Mouse (Mus musculus) erythroid progenitor cell, adult 5-6 weeks (primary cell): ENCODE results near the gene Clec9a. TPM values are rescaled to one million over a fixed set of nuclear protein-coding genes. Genes with fewer than 3 reads are reported as not detected.

Source experiments
- ATAC-seq: replicated peaks from 2 replicates; pipeline ENCODE4 v1.8.0; 2016; ENCODE audit warnings: moderate number of reproducible peaks, mild to moderate bottlenecking, moderate TSS enrichment, inconsistent platforms; ENCODE audit not compliant: poor library complexity, low FRiP score, severe bottlenecking
- total RNA-seq, 2 experiments: library from RNA; stranded (forward) in 1 of 2; stranded (reverse) in 1 of 2; fragments of 150-400 nt in 1 of 2; fragments of 186-747, 209-891 nt in 1 of 2; gene quantifications; 2 replicates each; pipeline versions ENCODE4 v1.2.3 to v1.2.4; 2015 to 2017; ENCODE audit warnings: low replicate concordance in 2 of 2

The Clec9a gene
- total RNA-seq (2015; ENCODE audit: low replicate concordance): 0.72 TPM in 1 of 2 replicates, not detected in the other
- total RNA-seq (2017; ENCODE audit: low replicate concordance): 0.13 TPM in 1 of 2 replicates, not detected in the other

- no peak for ATAC-seq
Measured at GRCm38 (mm10) chr6:129408562-129408961, at the start of gene Clec9a. Gene Clec9a (plus strand): TSS chr6:129408862.

GRCm38 (mm10) chr6:129359515-129359914, 49.1 kb upstream of the Clec9a start:
- ATAC-seq: no peak

GRCm38 (mm10) chr6:129363942-129364341, 44.7 kb upstream of the Clec9a start:
- no peak for ATAC-seq

GRCm38 (mm10) chr6:129365959-129366359, 42.7 kb upstream of the Clec9a start:
- ATAC-seq: peak; percentile 52

GRCm38 (mm10) chr6:129369374-129370132, 39.1 kb upstream of the Clec9a start:
- ATAC-seq: no peak

- ATAC-seq: no peak
Measured at GRCm38 (mm10) chr6:129374937-129375471, 33.7 kb upstream of the Clec9a start.

GRCm38 (mm10) chr6:129380454-129380853, 28.2 kb upstream of the Clec9a start:
- no peak for ATAC-seq

- no peak for ATAC-seq
Measured at GRCm38 (mm10) chr6:129381736-129382135, 26.9 kb upstream of the Clec9a start.

- ATAC-seq: no peak
Measured at GRCm38 (mm10) chr6:129383466-129383865, 25.2 kb upstream of the Clec9a start.

- ATAC-seq: no peak
Measured at GRCm38 (mm10) chr6:129385000-129385399, 23.7 kb upstream of the Clec9a start.

GRCm38 (mm10) chr6:129385774-129386173, 22.9 kb upstream of the Clec9a start, which contains the start of gene Clec12b:
Gene Clec12b (minus strand): TSS chr6:129385874.
- ATAC-seq: no peak

GRCm38 (mm10) chr6:129393087-129393720, 15.5 kb upstream of the Clec9a start:
- no peak for ATAC-seq

GRCm38 (mm10) chr6:129393732-129394131, 14.9 kb upstream of the Clec9a start:
- no peak for ATAC-seq

GRCm38 (mm10) chr6:129396997-129397396, 11.7 kb upstream of the Clec9a start, which contains the start of gene Clec1b:
Gene Clec1b (plus strand): TSS chr6:129397297.
- ATAC-seq: no peak

GRCm38 (mm10) chr6:129399945-129400344, 8.7 kb upstream of the Clec9a start:
- no peak for ATAC-seq

GRCm38 (mm10) chr6:129402404-129402803, 6.3 kb upstream of the Clec9a start:
- no peak for ATAC-seq

GRCm38 (mm10) chr6:129403391-129403790, 5.3 kb upstream of the Clec9a start:
- ATAC-seq: no peak

GRCm38 (mm10) chr6:129405999-129406398, 2.7 kb upstream of the Clec9a start:
- ATAC-seq: no peak

GRCm38 (mm10) chr6:129407324-129407723, 1.3 kb upstream of the Clec9a start:
- ATAC-seq: no peak

- ATAC-seq: no peak
Measured at GRCm38 (mm10) chr6:129414177-129414576, 5.5 kb downstream of the Clec9a start.

GRCm38 (mm10) chr6:129422311-129422710, 13.6 kb downstream of the Clec9a start:
- no peak for ATAC-seq
